Mouse (Mus musculus): Measurements from ENCODE around the gene Pgap2.

DNA sequence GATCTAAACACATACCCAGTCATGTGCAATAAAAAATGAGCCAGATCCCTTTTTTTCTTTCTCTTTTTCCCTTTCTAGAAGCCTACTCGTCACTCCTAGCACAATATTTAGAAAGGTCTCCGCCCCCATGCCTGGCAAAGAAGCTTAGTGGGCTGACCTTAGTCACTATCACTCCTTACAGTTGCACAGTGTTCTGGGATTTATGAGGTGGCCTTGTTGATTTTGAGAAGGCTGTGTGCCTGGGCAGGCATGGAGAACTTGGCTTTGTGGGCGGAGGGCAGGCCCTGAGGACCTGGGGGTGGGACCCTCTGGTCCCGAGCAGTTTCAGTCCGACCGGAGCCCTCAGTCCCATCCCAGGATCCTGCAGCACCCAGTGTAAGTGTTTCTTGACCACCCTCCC lies 19.8 kb downstream of the Pgap2 start:
- TF ChIP-seq POLR2A (IDR thresholded peaks at IDR 0.05; ENCODE audit: low read depth, low read length): no peak
- TF ChIP-seq CTCF (IDR thresholded peaks at IDR 0.05; ENCODE audit: extremely low read depth, insufficient read length, insufficient replicate concordance, low read depth, low read length): no peak
